Mouse (Mus musculus): ENCODE measurements around the gene Olfr1123. TPM values are rescaled to one million over a fixed set of nuclear protein-coding genes. Genes with fewer than 3 reads are reported as not detected.

Gene Olfr1123
- polyA plus RNA-seq, 1 experiment from 2014 or later, result not detected

Other genes with a start within 250 kb of the Olfr1123 start
- not detected in 2 replicates for gene Olfr1112, start 228.8 kb upstream of the Olfr1123 start, polyA plus RNA-seq (2015; fragmentation: Nextera tagmentation; extraction: Ambion mirVana)
- not detected in 2 replicates for gene Olfr1113, start 207.7 kb upstream of the Olfr1123 start, polyA plus RNA-seq (2015; fragmentation: Nextera tagmentation; extraction: Ambion mirVana)
- gene Olfr1115, start 168.6 kb upstream of the Olfr1123 start, polyA plus RNA-seq (2015; fragmentation: Nextera tagmentation; extraction: Ambion mirVana), result not detected in 2 replicates
- gene Olfr1116, start 149.1 kb upstream of the Olfr1123 start, polyA plus RNA-seq (2015; fragmentation: Nextera tagmentation; extraction: Ambion mirVana), result not detected in 2 replicates
- not detected in 2 replicates for gene Olfr1118, start 109.1 kb upstream of the Olfr1123 start, polyA plus RNA-seq (2015; fragmentation: Nextera tagmentation; extraction: Ambion mirVana)
- gene Olfr1120, start 61.8 kb upstream of the Olfr1123 start, polyA plus RNA-seq (2015; fragmentation: Nextera tagmentation; extraction: Ambion mirVana), result not detected in 2 replicates
- gene Olfr1121, start 46.7 kb upstream of the Olfr1123 start, polyA plus RNA-seq (2015; fragmentation: Nextera tagmentation; extraction: Ambion mirVana), result not detected in 2 replicates
- not detected in 2 replicates for gene Olfr1122, start 30.8 kb upstream of the Olfr1123 start, polyA plus RNA-seq (2015; fragmentation: Nextera tagmentation; extraction: Ambion mirVana)
- 0.06 TPM in 1 of 2 replicates, not detected in the other for gene Olfr1124, start 13.6 kb downstream of the Olfr1123 start, polyA plus RNA-seq (2015; fragmentation: Nextera tagmentation; extraction: Ambion mirVana)
- not detected in 2 replicates for gene Olfr1126, start 37.3 kb downstream of the Olfr1123 start, polyA plus RNA-seq (2015; fragmentation: Nextera tagmentation; extraction: Ambion mirVana)
- not detected in 2 replicates for gene Pramel7, start 80.5 kb downstream of the Olfr1123 start, polyA plus RNA-seq (2015; fragmentation: Nextera tagmentation; extraction: Ambion mirVana)
- not detected in 2 replicates for gene Pramel6, start 89.9 kb downstream of the Olfr1123 start, polyA plus RNA-seq (2015; fragmentation: Nextera tagmentation; extraction: Ambion mirVana)
- not detected in 2 replicates for gene Olfr153, start 115.2 kb downstream of the Olfr1123 start, polyA plus RNA-seq (2015; fragmentation: Nextera tagmentation; extraction: Ambion mirVana)
- not detected in 2 replicates for gene Olfr1128, start 128.9 kb downstream of the Olfr1123 start, polyA plus RNA-seq (2015; fragmentation: Nextera tagmentation; extraction: Ambion mirVana)
- gene Olfr1129, start 157.3 kb downstream of the Olfr1123 start, polyA plus RNA-seq (2015; fragmentation: Nextera tagmentation; extraction: Ambion mirVana), result not detected in 2 replicates
- not detected in 2 replicates for gene Olfr1130, start 189.6 kb downstream of the Olfr1123 start, polyA plus RNA-seq (2015; fragmentation: Nextera tagmentation; extraction: Ambion mirVana)
- gene Olfr1131, start 210.5 kb downstream of the Olfr1123 start, polyA plus RNA-seq (2015; fragmentation: Nextera tagmentation; extraction: Ambion mirVana), result not detected in 2 replicates
- gene Olfr1132, start 220.9 kb downstream of the Olfr1123 start, polyA plus RNA-seq (2015; fragmentation: Nextera tagmentation; extraction: Ambion mirVana), result not detected in 2 replicates
- not detected in 2 replicates for gene Olfr1133, start 230.7 kb downstream of the Olfr1123 start, polyA plus RNA-seq (2015; fragmentation: Nextera tagmentation; extraction: Ambion mirVana)
- gene Olfr1134, start 241.8 kb downstream of the Olfr1123 start, polyA plus RNA-seq (2015; fragmentation: Nextera tagmentation; extraction: Ambion mirVana), result not detected in 2 replicates

Measured in stomach, embryonic 15.5 days (tissue).